Mouse (Mus musculus) liver, embryonic 18 days (tissue): ENCODE results near the gene Lrrc52. TPM values are rescaled to one million over a fixed set of nuclear protein-coding genes. Genes with fewer than 3 reads are reported as not detected.

Experiments
- polyA plus RNA-seq: library from polyadenylated mRNA; depleted of rRNA; stranded (reverse); fragments of >200 nt; gene quantifications from 2 replicates; pipeline ENCODE4 v1.2.3, GENCODE M21; 2012; rRNA removed

Lrrc52 gene
- not detected in 2 replicates for polyA plus RNA-seq

GRCm38 (mm10) chr1:167466765-167467426, at the start of gene Lrrc52:
Lrrc52 (minus strand) TSS chr1:167466780.

Other genes with a start within 250 kb of the Lrrc52 start
- 11.9 and 13.6 TPM in 2 replicates for gene Uck2, start 181.5 kb downstream of the Lrrc52 start, polyA plus RNA-seq
- 53.2 and 53.3 TPM in 2 replicates for gene Tmco1, start 158.4 kb downstream of the Lrrc52 start, polyA plus RNA-seq
- 40.0 and 40.3 TPM in 2 replicates for gene Aldh9a1, start 116.8 kb downstream of the Lrrc52 start, polyA plus RNA-seq
- 147 and 156 TPM in 2 replicates for gene Mgst3, start 72.9 kb downstream of the Lrrc52 start, polyA plus RNA-seq
- 0.07 and 0.08 TPM in 2 replicates for gene Rxrg, start 131.6 kb upstream of the Lrrc52 start, polyA plus RNA-seq
- gene Lmx1a, start 222.5 kb upstream of the Lrrc52 start, polyA plus RNA-seq = 0.01 TPM in 2 replicates